Mouse (Mus musculus) heart, postnatal 14 days (tissue): Measurements from ENCODE around the gene Aldh8a1. TPM values are rescaled to one million over a fixed set of nuclear protein-coding genes. Genes with fewer than 3 reads are reported as not detected.

Experiments
- DNase-seq, 2 experiments: peaks; one replicate each; pipeline ENCODE4 v3.0.0; 2021 to 2022
- intact Hi-C: fragments of 180-260 bp; cut with DNase I; formaldehyde crosslinking; loops from one replicate; pipeline ENCODE4 v1.15.1; 2025
- total RNA-seq, 2 experiments: library from RNA; stranded (reverse); gene quantifications; 2 replicates each; pipeline ENCODE4 v1.2.3; 2021

Aldh8a1 gene
- total RNA-seq, 2 experiments from 2014 or later = not detected

DNA sequence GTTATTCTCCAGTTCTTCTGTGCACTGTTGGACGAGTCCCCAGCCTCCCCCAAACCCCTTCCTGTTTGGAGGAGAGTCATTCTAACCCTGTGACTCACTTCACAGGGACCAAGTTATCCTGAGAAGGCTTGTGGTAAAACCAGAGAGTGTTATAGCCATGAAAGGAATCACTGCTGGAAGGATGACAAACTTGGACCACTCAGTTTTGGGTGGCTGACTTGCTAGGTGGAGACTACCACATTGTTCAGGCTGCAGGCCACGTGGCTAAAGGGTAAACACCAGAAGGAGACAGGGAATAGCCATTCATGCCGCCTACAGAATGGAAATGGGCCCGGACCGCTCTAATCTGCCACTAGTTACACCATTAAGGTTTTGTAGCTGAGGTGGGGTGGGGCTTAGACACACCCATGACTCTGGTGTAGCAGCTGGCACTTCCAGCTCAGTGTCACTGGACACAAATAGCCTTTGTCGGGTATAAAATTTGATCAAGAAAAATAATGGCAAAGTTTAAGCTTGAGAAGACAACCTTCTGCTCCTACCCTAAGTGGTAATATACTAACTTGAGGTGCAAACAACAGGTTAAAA lies 34.6 kb downstream of the Aldh8a1 start:
- intact Hi-C loops = no loop called here
- DNase-seq = no peak

DNA sequence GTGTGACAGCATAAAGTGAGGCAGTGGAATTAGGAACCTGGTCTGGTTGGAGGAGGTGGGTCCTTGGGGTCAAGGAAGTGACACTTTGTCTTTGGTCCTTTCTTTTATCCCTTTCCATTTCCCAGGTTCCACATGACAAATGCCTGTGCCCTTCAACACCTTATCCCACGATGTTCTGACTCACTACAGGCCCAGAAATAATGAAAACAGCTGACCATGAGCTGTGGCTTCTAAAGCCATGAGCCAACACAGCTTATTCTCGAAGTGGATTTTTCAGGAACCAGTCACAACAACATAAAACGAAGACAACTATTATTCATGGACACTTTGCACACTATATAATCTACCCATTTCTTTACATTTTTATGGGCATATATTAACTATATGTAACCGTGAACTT lies 37.9 kb downstream of the Aldh8a1 start:
- DNase-seq = no peak
- intact Hi-C loops = no loop called here

DNA sequence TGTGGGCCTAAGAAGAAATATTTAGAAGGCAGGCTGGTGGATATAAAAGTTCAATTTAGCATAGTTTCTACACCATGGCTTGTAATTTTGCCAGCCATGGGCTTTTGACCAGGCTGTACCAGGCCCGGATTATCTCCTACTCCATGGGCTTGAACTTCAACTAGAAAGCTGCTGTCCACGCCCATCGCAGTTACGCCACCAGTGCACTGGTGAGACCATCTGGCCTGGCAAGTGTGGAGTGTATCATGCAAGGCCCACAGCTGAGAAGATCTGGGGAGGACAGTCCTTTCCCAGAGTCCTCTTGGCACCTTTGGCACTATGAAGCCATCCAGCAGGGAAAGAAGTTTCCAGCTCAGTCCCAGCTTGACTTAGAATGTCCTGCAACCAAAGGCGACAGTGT lies 39.1 kb downstream of the Aldh8a1 start:
- intact Hi-C loops = no loop called here
- DNase-seq = no peak

DNA sequence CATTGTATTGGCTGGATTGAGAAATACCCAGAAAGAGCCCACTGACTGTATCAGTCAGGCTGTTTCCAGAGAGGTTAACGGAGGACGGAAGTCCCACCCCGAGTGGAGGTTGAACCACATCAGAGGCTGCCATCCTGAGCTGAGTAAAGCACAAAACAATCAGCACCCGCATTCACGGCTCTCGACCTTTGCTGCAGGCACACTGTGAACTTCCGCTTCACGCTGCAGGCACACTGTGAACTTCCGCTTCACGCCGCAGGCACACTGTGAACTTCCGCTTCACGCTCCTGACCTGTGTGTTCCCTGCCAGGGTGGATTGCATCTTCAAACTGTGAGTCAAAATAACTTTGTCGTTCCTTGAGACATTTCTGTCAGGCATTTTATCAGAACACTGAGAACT lies 42.1 kb downstream of the Aldh8a1 start:
- no peak for DNase-seq
- intact Hi-C loops = no loop called here

DNA sequence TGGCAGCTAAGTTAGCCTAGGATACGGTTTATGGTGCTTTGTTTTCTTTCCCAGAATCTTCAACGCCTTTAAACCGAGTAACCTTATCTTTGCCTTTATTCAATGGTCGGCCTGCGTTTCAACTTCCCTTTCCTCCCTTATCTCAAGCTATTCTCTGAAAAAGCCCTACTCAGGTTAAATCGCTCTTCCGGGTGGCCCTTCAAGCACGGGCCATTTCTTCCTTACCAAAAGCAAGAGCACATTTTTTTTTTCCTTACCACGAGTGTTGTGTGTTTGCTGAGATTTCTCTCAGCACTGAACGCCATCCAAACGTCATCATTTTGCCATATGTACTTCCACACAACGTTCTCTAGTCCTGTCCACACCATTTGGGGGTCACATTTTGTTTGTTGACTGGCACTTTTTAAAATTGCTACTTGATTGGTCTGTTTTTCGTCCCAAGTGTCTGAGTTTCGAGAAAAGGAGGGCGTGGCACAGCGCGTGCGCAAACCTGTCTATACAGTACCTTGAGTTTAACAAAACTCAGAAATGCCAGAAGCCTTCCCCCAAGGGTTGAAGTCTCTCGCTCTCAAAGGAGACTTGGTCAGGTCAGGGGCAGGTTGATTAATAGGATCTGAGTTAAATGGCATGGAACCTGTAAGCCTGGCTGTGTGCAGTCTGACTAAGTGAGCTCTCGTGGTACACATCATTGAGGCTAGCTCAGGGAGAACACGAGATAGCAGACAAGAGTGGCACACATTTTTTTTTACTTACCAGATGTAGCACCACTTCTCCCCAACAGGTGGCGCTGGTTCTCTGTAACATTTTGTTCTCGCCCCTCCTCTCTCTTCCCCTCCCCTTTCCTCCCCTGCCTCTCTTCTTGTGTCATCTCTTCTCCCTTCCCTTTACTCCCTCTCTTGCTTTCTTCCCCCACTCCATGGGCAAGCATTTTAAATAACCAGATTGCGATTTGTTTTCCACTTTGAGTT lies 43.6 kb downstream of the Aldh8a1 start:
- intact Hi-C loops = no loop called here
- peak; percentile 26 to 57 for DNase-seq

DNA sequence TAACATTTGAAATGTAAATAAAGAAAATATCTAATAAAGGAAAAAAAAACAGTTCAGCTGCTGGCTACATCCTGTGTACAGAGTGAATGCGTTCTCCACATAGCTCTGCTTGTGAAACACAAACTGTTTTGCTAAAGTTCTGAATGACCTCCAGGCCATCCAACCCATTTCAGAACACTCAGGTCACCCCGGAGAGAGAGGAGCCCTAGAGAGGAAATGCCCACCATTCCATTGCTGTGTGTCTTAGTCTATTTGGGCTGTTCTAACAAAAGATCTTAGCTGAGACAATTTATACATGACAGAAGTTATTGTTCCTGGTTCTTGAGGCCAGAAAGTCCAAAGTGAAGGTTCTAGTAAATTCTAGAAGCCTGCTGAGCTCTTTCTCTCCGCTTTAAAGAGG lies 49.4 kb downstream of the Aldh8a1 start:
- no peak for DNase-seq
- intact Hi-C loops = no loop called here

DNA sequence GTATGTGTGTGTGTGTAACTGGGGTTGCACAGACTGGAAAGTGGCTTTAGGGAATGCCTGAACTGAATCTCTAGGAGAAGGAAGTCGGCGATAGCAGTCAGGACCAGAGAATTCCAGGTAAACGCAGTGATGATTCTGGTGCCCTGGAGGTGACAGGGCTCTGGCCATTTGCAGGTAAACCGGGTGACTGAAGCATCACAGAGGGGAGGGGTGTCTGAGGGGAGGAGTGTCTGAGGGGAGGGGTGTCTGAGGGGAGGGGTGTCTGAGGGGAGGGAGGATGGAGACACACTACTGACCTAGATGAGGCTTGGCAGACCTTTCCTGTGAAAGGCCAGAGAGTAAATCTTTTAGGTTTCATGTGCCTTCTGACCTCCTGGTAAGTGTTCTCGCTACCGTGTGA lies 50.9 kb downstream of the Aldh8a1 start:
- no peak for DNase-seq
- intact Hi-C loops = no loop called here

DNA sequence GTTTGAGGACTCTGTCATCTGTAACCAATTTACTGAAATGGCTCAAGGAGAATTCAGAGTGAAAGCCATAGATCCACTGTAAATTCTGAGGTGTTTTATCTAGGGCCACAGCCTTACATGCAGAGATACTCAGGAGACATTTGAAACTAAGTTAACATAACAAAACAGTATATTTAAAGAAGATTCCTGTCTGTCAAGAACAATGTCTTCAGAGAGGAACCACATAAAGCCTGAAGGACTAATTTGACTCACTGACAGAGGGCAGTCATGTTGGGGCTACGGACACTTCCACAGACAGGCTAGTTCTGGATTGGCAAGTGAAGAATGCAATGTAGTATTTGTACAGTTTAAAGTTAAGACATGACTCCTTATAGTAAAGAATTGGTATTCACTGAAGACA lies 62.2 kb downstream of the Aldh8a1 start:
- intact Hi-C loops = no loop called here

DNA sequence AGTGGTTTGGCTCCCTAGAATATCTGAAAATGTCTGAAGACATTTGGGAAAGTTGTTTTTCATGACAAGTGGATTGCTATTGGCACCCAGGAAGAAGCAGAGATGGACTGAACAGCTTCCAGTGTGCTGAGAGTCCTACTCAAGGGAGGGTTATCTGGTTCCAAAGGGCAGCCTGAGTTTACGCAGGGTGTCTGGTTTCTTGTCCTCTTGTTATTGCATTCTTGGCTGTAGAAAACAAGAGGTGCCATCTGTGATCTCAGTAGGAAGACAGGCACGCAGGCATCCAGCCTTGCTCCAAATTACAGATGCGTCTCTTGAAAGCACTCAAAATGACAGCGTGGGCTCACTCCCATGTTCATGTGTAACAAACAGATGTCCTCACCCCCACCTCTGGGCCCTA lies 63.9 kb downstream of the Aldh8a1 start:
- DNase-seq = no peak
- intact Hi-C loops = no loop called here

More for the DNA sequence above, 62.2 kb downstream of the Aldh8a1 start:
- DNase-seq = no peak

DNA sequence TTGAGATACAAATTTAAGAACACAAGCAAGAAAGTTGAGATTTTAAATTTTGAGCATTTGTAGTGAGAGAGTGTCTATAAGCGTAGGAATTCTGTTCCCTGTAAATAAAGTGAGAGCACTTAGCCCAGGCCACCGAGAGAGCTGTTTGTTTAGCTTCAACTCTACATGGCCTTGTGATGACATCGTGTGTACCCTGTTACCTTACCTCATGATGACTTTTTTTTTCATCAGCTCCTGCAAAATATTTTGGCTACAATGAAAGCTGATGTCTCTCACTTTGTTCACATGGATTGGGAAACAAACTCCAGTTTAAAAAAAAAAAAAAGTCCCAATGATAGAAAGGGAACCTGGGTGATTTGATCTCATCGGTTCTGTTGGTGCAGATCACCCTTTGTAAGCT lies 64.6 kb downstream of the Aldh8a1 start:
- DNase-seq = no peak
- intact Hi-C loops = no loop called here

DNA sequence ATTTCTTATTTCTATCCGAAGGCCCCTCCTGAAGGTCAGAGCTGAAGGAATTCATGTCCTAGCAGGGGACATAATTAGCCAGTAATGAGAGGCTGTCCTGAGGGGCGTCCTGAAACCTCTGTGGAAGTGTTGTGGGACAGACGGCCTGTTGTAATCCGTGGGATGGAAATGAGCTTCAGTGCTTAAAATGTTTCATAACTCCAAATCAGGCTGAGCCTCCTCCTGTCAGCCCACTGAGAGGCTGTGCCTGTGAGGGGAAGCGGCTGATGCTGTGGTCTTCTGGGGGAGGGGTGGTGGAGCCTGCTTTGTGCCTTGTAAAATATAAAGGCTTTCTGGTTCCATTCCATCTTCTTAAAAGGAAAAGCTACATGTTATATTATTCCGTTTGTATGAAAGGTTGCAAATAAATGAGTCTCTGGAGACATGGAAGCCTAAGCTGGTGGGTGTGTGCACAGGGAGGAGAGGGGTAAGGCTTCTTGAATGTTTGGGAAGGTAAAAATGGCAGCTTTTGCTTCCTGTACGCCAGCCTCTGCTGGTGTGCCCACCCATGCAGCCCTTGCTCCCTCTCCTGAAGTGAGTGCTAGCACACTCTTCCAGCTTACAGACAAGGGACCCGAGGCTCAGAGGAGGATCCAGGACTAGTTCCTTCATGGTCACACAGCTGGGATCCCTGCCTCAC lies 66.7 kb downstream of the Aldh8a1 start:
- intact Hi-C loops = no loop called here
- no peak for DNase-seq

DNA sequence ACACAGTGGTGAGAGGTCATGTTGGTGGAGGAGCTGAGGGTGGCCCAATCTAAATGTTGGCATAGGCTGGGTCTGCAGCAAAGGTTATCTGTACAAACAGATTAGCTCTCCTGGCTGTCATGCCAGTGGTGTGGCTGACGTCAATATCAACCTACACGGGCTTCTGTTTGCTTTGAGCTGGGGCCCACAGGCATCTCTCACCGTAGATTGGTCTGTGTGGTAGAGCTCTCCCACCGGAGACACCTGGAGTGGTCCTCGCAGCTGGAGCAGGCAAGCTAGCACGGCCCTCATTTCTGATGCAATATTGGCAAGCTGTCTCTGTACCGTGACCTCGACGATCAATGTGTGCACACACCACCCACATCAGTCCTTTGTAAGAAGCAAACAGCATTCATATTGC lies 67.3 kb downstream of the Aldh8a1 start:
- no peak for DNase-seq
- intact Hi-C loops = no loop called here

Other genes with a start within 250 kb of the Aldh8a1 start
- gene Myb, start 216.3 kb upstream of the Aldh8a1 start, total RNA-seq = 1 to 10 TPM in 1 of 2 experiments, under 1 TPM in 1; 0.62 to 8.9 TPM
- gene Hbs1l, start 81.3 kb upstream of the Aldh8a1 start, total RNA-seq = 10 to 100 TPM; 63.3 to 64.1 TPM
- not detected for gene 1700020N01Rik, start 215.9 kb downstream of the Aldh8a1 start, total RNA-seq